Mouse (Mus musculus): ENCODE measurements around the gene Tmem135.

Tmem135 gene

GRCm38 (mm10) chr7:89404081-89404733 is at the start of gene Tmem135, which contains the start of gene Fzd4:
Gene Tmem135, minus strand, starts transcription at chr7:89404222.
Gene Fzd4, plus strand, starts transcription at chr7:89404355.
- peak; percentile 95 for DNase-seq (ENCODE audit: low spot score)

- DNase-seq (ENCODE audit: low spot score) = no peak
Measured at GRCm38 (mm10) chr7:89450312-89450711, 46.3 kb upstream of the Tmem135 start.

- DNase-seq (ENCODE audit: low spot score) = no peak
Measured at GRCm38 (mm10) chr7:89445137-89445536, 41.1 kb upstream of the Tmem135 start.

GRCm38 (mm10) chr7:89442242-89442641 is 38.2 kb upstream of the Tmem135 start:
- no peak for DNase-seq (ENCODE audit: low spot score)

GRCm38 (mm10) chr7:89441291-89441690 is 37.3 kb upstream of the Tmem135 start:
- DNase-seq (ENCODE audit: low spot score) = no peak

- no peak for DNase-seq (ENCODE audit: low spot score)
Measured at GRCm38 (mm10) chr7:89437589-89437988, 33.6 kb upstream of the Tmem135 start.

GRCm38 (mm10) chr7:89436404-89436803 is 32.4 kb upstream of the Tmem135 start:
- DNase-seq (ENCODE audit: low spot score) = no peak

- DNase-seq (ENCODE audit: low spot score) = no peak
Measured at GRCm38 (mm10) chr7:89433893-89434616, 30.0 kb upstream of the Tmem135 start.

GRCm38 (mm10) chr7:89433193-89433892 is 29.3 kb upstream of the Tmem135 start:
- DNase-seq (ENCODE audit: low spot score) = no peak

- no peak for DNase-seq (ENCODE audit: low spot score)
Measured at GRCm38 (mm10) chr7:89431185-89431584, 27.2 kb upstream of the Tmem135 start.

GRCm38 (mm10) chr7:89429326-89429725 is 25.3 kb upstream of the Tmem135 start:
- no peak for DNase-seq (ENCODE audit: low spot score)

GRCm38 (mm10) chr7:89428804-89429203 is 24.8 kb upstream of the Tmem135 start:
- no peak for DNase-seq (ENCODE audit: low spot score)

- no peak for DNase-seq (ENCODE audit: low spot score)
Measured at GRCm38 (mm10) chr7:89427101-89427500, 23.1 kb upstream of the Tmem135 start.

- DNase-seq (ENCODE audit: low spot score) = no peak
Measured at GRCm38 (mm10) chr7:89425803-89426725, 22.0 kb upstream of the Tmem135 start.

- no peak for DNase-seq (ENCODE audit: low spot score)
Measured at GRCm38 (mm10) chr7:89424659-89425058, 20.6 kb upstream of the Tmem135 start.

- DNase-seq (ENCODE audit: low spot score) = no peak
Measured at GRCm38 (mm10) chr7:89423688-89424255, 19.8 kb upstream of the Tmem135 start.

GRCm38 (mm10) chr7:89423194-89423593 is 19.2 kb upstream of the Tmem135 start:
- DNase-seq (ENCODE audit: low spot score) = no peak

- no peak for DNase-seq (ENCODE audit: low spot score)
Measured at GRCm38 (mm10) chr7:89422650-89423049, 18.6 kb upstream of the Tmem135 start.

GRCm38 (mm10) chr7:89421294-89421693 is 17.3 kb upstream of the Tmem135 start:
- DNase-seq (ENCODE audit: low spot score) = no peak

GRCm38 (mm10) chr7:89418917-89419679 is 15.1 kb upstream of the Tmem135 start:
- no peak for DNase-seq (ENCODE audit: low spot score)
